18 mouse cellular contexts compared by ENCODE assay signal in the genomic region with DNA sequence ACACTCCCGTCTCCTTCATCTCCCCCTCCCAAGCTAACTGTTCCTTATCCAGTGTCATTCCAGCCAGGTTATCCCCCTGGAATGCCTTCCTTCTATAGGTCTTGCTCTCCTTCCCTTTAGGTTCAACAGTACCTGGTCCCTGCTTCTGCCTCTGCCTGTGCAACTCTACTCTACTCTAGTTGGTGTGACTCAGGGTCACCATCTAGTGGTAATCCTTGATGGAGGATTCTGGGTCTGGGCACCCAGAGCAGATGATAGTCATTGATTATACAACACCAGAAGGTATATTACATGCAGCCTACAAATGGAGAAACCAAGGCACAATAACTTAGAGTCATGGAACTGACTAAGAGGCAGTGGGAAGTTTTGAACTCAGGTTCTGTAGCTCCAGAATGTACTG. TPM values are rescaled to one million over a fixed set of nuclear protein-coding genes. Genes with fewer than 3 reads are reported as not detected.
DNase-seq lines count a peak whose midpoint lies in the region; ATAC-seq and TF ChIP-seq lines count a peak whose summit lies in the region.
"Had no signal": no experiment of that assay in that cellular context is flagged by ENCODE, and none has a peak within 500 bp of the region (broad histone marks: within the 10 kb centered on the region; RNA-seq: fewer than 3 reads in every experiment).

No protein-coding gene starts in this region.

- H3K4me1 ChIP-seq in kidney, postnatal 0 days (replicated peaks; ENCODE audit: insufficient read depth, low read length) = 0 out of 2 replicates have a peak, but pooled peaks cover under 1% of the 10 kb centered on the region
- peaks cover 5% of the 10 kb centered on the region; the same call in 1 of the 2 replicates for H3K4me1 ChIP-seq in kidney, embryonic 16.5 days (ENCODE audit: insufficient read depth, low read length)
- H3K4me1 ChIP-seq in midbrain, postnatal 0 days (ENCODE audit: insufficient read depth, low read length) = peaks cover 9% of the 10 kb centered on the region; the same call in 1 of the 2 replicates
- H3K4me1 ChIP-seq in midbrain, embryonic 16.5 days (ENCODE audit: control insufficient read depth, insufficient read depth, low read length) = no peaks in the 10 kb centered on the region
- H3K4me1 ChIP-seq in cerebellum, adult 2 months (ENCODE audit: control insufficient read depth, insufficient read depth, low read length) = no peaks in the 10 kb centered on the region
- H3K4me1 ChIP-seq: liver, embryonic 15.5 days; midbrain, embryonic 15.5 days; neural tube, embryonic 12.5 days had no signal

- peak; percentile 66 for TF ChIP-seq CTCF in kidney, postnatal 0 days (IDR thresholded peaks at IDR 0.05; ENCODE audit: low read depth)
- peak; percentile 56 for TF ChIP-seq CTCF in midbrain, postnatal 0 days (IDR thresholded peaks at IDR 0.05)
- TF ChIP-seq CTCF in cerebellum, adult 2 months (IDR thresholded peaks at IDR 0.05; ENCODE audit: borderline replicate concordance, insufficient read depth, low read depth, low read length) = no peak

- WGBS in kidney, postnatal 0 days = 97% methylated on average over 1 of the region's 1 CpGs
- 83% methylated on average over 1 of the region's 1 CpGs for WGBS in kidney, embryonic 16.5 days
- 93% methylated on average over 1 of the region's 1 CpGs for WGBS in midbrain, postnatal 0 days
- WGBS in midbrain, embryonic 16.5 days = 93% methylated on average over 1 of the region's 1 CpGs
- WGBS in cerebellum, adult 2 months = 94% methylated on average over 1 of the region's 1 CpGs

- peak; percentile 9 for DNase-seq in cerebellum, adult 9-10 months
- peak; percentile 13 for DNase-seq in kidney, postnatal 0 days (ENCODE audit: low spot score)
- DNase-seq in midbrain, postnatal 0 days (ENCODE audit: low spot score) = no peak
- no peak for DNase-seq in thymus, adult 18-20 months
- DNase-seq in cerebellum, adult 2 months = no peak
- DNase-seq: cerebellum, postnatal 10 days; thymus, postnatal 25 days had no signal

- H3K36me3 ChIP-seq in kidney, postnatal 0 days (ENCODE audit: insufficient read depth, low read length) = no peaks in the 10 kb centered on the region
- 0 out of 2 replicates have a peak, but pooled peaks cover 3% of the 10 kb centered on the region for H3K36me3 ChIP-seq in kidney, embryonic 16.5 days (ENCODE audit: insufficient read depth, low read length)
- H3K36me3 ChIP-seq in midbrain, postnatal 0 days (ENCODE audit: insufficient read depth, low read length) = no peaks in the 10 kb centered on the region
- no peaks in the 10 kb centered on the region for H3K36me3 ChIP-seq in midbrain, embryonic 16.5 days (ENCODE audit: control insufficient read depth, insufficient read depth, low read length)
- H3K36me3 ChIP-seq: liver, embryonic 15.5 days; midbrain, embryonic 15.5 days; neural tube, embryonic 12.5 days; stomach, embryonic 15.5 days had no signal

- H3K4me2 ChIP-seq in kidney, postnatal 0 days (ENCODE audit: low read length) = no peak overlapping the region
- no peak overlapping the region for H3K4me2 ChIP-seq in kidney, embryonic 16.5 days (replicated peaks; ENCODE audit: low read depth, low read length)
- H3K4me2 ChIP-seq in midbrain, postnatal 0 days (ENCODE audit: low read depth, low read length, poor library complexity, severe bottlenecking) = no peak overlapping the region
- H3K4me2 ChIP-seq in midbrain, embryonic 16.5 days (ENCODE audit: low read length) = no peak overlapping the region
- H3K4me2 ChIP-seq: liver, embryonic 15.5 days; midbrain, embryonic 15.5 days; neural tube, embryonic 12.5 days; stomach, embryonic 15.5 days had no signal

- no peaks in the 10 kb centered on the region for H3K27me3 ChIP-seq in kidney, postnatal 0 days (ENCODE audit: insufficient read depth, low read length)
- no peaks in the 10 kb centered on the region for H3K27me3 ChIP-seq in kidney, embryonic 16.5 days (ENCODE audit: insufficient read depth, low read length)
- peaks cover 16% of the 10 kb centered on the region for H3K27me3 ChIP-seq in midbrain, postnatal 0 days (ENCODE audit: insufficient read depth, low read length)
- H3K27me3 ChIP-seq in midbrain, embryonic 16.5 days (ENCODE audit: control insufficient read depth, insufficient read depth, low read depth, low read length) = peaks cover 15% of the 10 kb centered on the region
- H3K27me3 ChIP-seq in cerebellum, adult 2 months (ENCODE audit: control insufficient read depth, insufficient read depth, low read length) = no peaks in the 10 kb centered on the region

- H3K9ac ChIP-seq in kidney, postnatal 0 days (ENCODE audit: low read depth, low read length) = no peak overlapping the region
- H3K9ac ChIP-seq in kidney, embryonic 16.5 days (replicated peaks; ENCODE audit: low read length) = no peak overlapping the region
- no peak overlapping the region for H3K9ac ChIP-seq in midbrain, postnatal 0 days (replicated peaks; ENCODE audit: low read length, poor library complexity, severe bottlenecking)
- no peak overlapping the region for H3K9ac ChIP-seq in midbrain, embryonic 16.5 days (ENCODE audit: low read depth, low read length)
- H3K9ac ChIP-seq: liver, embryonic 15.5 days; midbrain, embryonic 15.5 days; neural tube, embryonic 12.5 days; stomach, embryonic 15.5 days had no signal

- H3K4me3 ChIP-seq in kidney, postnatal 0 days (replicated peaks; ENCODE audit: low read depth, low read length) = no peak overlapping the region
- no peak overlapping the region for H3K4me3 ChIP-seq in kidney, embryonic 16.5 days (ENCODE audit: low read length)
- no peak overlapping the region for H3K4me3 ChIP-seq in midbrain, postnatal 0 days (ENCODE audit: low read depth, low read length)
- H3K4me3 ChIP-seq in midbrain, embryonic 16.5 days (ENCODE audit: low read depth, low read length) = no peak overlapping the region
- no peak overlapping the region for H3K4me3 ChIP-seq in cerebellum, adult 2 months (replicated peaks; ENCODE audit: insufficient read depth, low read depth, low read length)
- H3K4me3 ChIP-seq: liver, embryonic 15.5 days; midbrain, embryonic 15.5 days; neural tube, embryonic 12.5 days; stomach, embryonic 15.5 days had no signal

- no peak for ATAC-seq in cerebellum, adult (ENCODE audit: insufficient number of reproducible peaks, low FRiP score, low TSS enrichment)
- ATAC-seq in kidney, postnatal 0 days (replicated peaks; ENCODE audit: low FRiP score, low read depth) = no peak
- ATAC-seq in kidney, embryonic 16.5 days (ENCODE audit: low FRiP score, low TSS enrichment) = no peak
- no peak for ATAC-seq in midbrain, postnatal 0 days (ENCODE audit: low FRiP score)
- ATAC-seq in midbrain, embryonic 16.5 days = no peak
- ATAC-seq: midbrain, embryonic 15.5 days had no signal

- no peak overlapping the region for H3K27ac ChIP-seq in kidney, postnatal 0 days
- no peak overlapping the region for H3K27ac ChIP-seq in kidney, embryonic 16.5 days (ENCODE audit: low read length)
- H3K27ac ChIP-seq in midbrain, postnatal 0 days (ENCODE audit: low read depth, low read length) = no peak overlapping the region
- H3K27ac ChIP-seq in midbrain, embryonic 16.5 days (ENCODE audit: low read length) = no peak overlapping the region
- no peak overlapping the region for H3K27ac ChIP-seq in cerebellum, adult 2 months (ENCODE audit: insufficient read depth, low read length)
- H3K27ac ChIP-seq: liver, embryonic 15.5 days; midbrain, embryonic 15.5 days; neural tube, embryonic 12.5 days; stomach, embryonic 15.5 days had no signal

- no peak for TF ChIP-seq POLR2A in cerebellum, adult 2 months (IDR thresholded peaks at IDR 0.05; ENCODE audit: borderline replicate concordance, insufficient read depth, low read length)

- H3K9me3 ChIP-seq in kidney, postnatal 0 days (replicated peaks; ENCODE audit: low read length) = no peaks in the 10 kb centered on the region
- H3K9me3 ChIP-seq in kidney, embryonic 16.5 days (ENCODE audit: low read length) = no peaks in the 10 kb centered on the region
- no peaks in the 10 kb centered on the region for H3K9me3 ChIP-seq in midbrain, postnatal 0 days (ENCODE audit: low read length)
- no peaks in the 10 kb centered on the region for H3K9me3 ChIP-seq in midbrain, embryonic 16.5 days (replicated peaks; ENCODE audit: control insufficient read depth, low read length, poor library complexity, severe bottlenecking)
- H3K9me3 ChIP-seq: liver, embryonic 15.5 days; midbrain, embryonic 15.5 days; neural tube, embryonic 12.5 days; stomach, embryonic 15.5 days had no signal

RNA-seq across cellular contexts. Expression of a gene that starts 6.2 kb away (rescaled TPM):
- 17.1 and 19.1 TPM in 2 replicates for polyA plus RNA-seq in kidney, postnatal 0 days (2015; fragmentation: Nextera tagmentation; extraction: Ambion mirVana)
- polyA plus RNA-seq in kidney, embryonic 16.5 days (2015; fragmentation: Nextera tagmentation; extraction: Ambion mirVana) = 34.5 and 36.3 TPM in 2 replicates
- 16.3 and 27.0 TPM in 2 replicates for total RNA-seq in midbrain, postnatal 0 days (2014; rRNA removed)
- polyA plus RNA-seq in midbrain, postnatal 0 days (2015; fragmentation: Nextera tagmentation; extraction: Ambion mirVana) = 8.9 and 9.0 TPM in 2 replicates
- polyA plus RNA-seq in midbrain, embryonic 16.5 days (2015; fragmentation: Nextera tagmentation; extraction: Ambion mirVana) = 14.1 and 16.7 TPM in 2 replicates
- polyA plus RNA-seq in cerebellum, adult 2 months (2012; rRNA removed) = 3.7 and 4.9 TPM in 2 replicates

RNA-seq across cellular contexts. Expression of a gene that starts 24.8 kb away (rescaled TPM):
- polyA plus RNA-seq in kidney, postnatal 0 days (2015; fragmentation: Nextera tagmentation; extraction: Ambion mirVana) = 3.7 and 4.7 TPM in 2 replicates
- polyA plus RNA-seq in kidney, embryonic 16.5 days (2015; fragmentation: Nextera tagmentation; extraction: Ambion mirVana) = 6.0 and 8.0 TPM in 2 replicates
- 3.2 and 3.5 TPM in 2 replicates for total RNA-seq in midbrain, postnatal 0 days (2014; rRNA removed)
- 1.7 and 2.0 TPM in 2 replicates for polyA plus RNA-seq in midbrain, postnatal 0 days (2015; fragmentation: Nextera tagmentation; extraction: Ambion mirVana)
- 1.5 and 1.7 TPM in 2 replicates for polyA plus RNA-seq in midbrain, embryonic 16.5 days (2015; fragmentation: Nextera tagmentation; extraction: Ambion mirVana)
- 2.0 TPM in 2 replicates for polyA plus RNA-seq in cerebellum, adult 2 months (2012; rRNA removed)

RNA-seq across cellular contexts. Expression of a gene that starts 30.4 kb away (rescaled TPM):
- polyA plus RNA-seq in kidney, postnatal 0 days (2015; fragmentation: Nextera tagmentation; extraction: Ambion mirVana) = not detected in 2 replicates
- polyA plus RNA-seq in kidney, embryonic 16.5 days (2015; fragmentation: Nextera tagmentation; extraction: Ambion mirVana) = 0.30 and 0.37 TPM in 2 replicates
- total RNA-seq in midbrain, postnatal 0 days (2014; rRNA removed) = 2.6 TPM in 1 of 2 replicates, not detected in the other
- 0.32 and 0.72 TPM in 2 replicates for polyA plus RNA-seq in midbrain, postnatal 0 days (2015; fragmentation: Nextera tagmentation; extraction: Ambion mirVana)
- polyA plus RNA-seq in midbrain, embryonic 16.5 days (2015; fragmentation: Nextera tagmentation; extraction: Ambion mirVana) = 0.41 and 0.45 TPM in 2 replicates
- 0.17 and 0.23 TPM in 2 replicates for polyA plus RNA-seq in cerebellum, adult 2 months (2012; rRNA removed)
- polyA plus RNA-seq: embryonic facial prominence, embryonic 11.5 days; frontal cortex, adult 2 months; gonadal fat pad, adult 2 months; heart, embryonic 16.5 days; liver, embryonic 15.5 days had no signal

RNA-seq across cellular contexts. Expression of a gene that starts 34.1 kb away (rescaled TPM):
- polyA plus RNA-seq in kidney, postnatal 0 days (2015; fragmentation: Nextera tagmentation; extraction: Ambion mirVana) = 461 and 485 TPM in 2 replicates
- polyA plus RNA-seq in kidney, embryonic 16.5 days (2015; fragmentation: Nextera tagmentation; extraction: Ambion mirVana) = 302 and 320 TPM in 2 replicates
- total RNA-seq in midbrain, postnatal 0 days (2014; rRNA removed) = 262 and 302 TPM in 2 replicates
- polyA plus RNA-seq in midbrain, postnatal 0 days (2015; fragmentation: Nextera tagmentation; extraction: Ambion mirVana) = 361 and 388 TPM in 2 replicates
- polyA plus RNA-seq in midbrain, embryonic 16.5 days (2015; fragmentation: Nextera tagmentation; extraction: Ambion mirVana) = 311 and 340 TPM in 2 replicates
- 424 and 433 TPM in 2 replicates for polyA plus RNA-seq in cerebellum, adult 2 months (2012; rRNA removed)

Comparison
In these comparisons a context has a peak if more than half of its experiments do, and no peak if none do; other contexts are left out.
1. DNase-seq: peak in cerebellum, adult 9-10 months (single experiment) and kidney, postnatal 0 days (single experiment); none in midbrain, postnatal 0 days (single experiment), thymus, adult 18-20 months (0 of 2) and cerebellum, adult 2 months (0 of 2).